Mouse (Mus musculus) heart, embryonic 13.5 days (tissue): ENCODE measurements around the gene Ptrh1. TPM values are rescaled to one million over a fixed set of nuclear protein-coding genes. Genes with fewer than 3 reads are reported as not detected.
A peak's percentile ranks its signal among the peaks of the same experiment; 100 is the strongest.

Experiments used
- ATAC-seq: fragments of 200-750 bp; cut with Nextera tagmentation; 2 replicates; pipeline ENCODE4 v1.8.0; 2017; ENCODE audit warnings: moderate TSS enrichment; ENCODE audit not compliant: insufficient number of reproducible peaks, low FRiP score, low TSS enrichment; ENCODE audit errors: extremely low read depth
- H3K27ac ChIP-seq: fragments of 300-500 bp; sonication (generic); replicated peaks from 2 replicates; pipeline ENCODE4 v1.5.1; 2015; ENCODE audit warnings: moderate library complexity, mild to moderate bottlenecking, inconsistent platforms
- H3K27me3 ChIP-seq: fragments of 300-500 bp; sonication (generic); replicated peaks from 2 replicates; pipeline ENCODE4 v1.6.1; 2015; ENCODE audit warnings: mild to moderate bottlenecking, inconsistent platforms
- H3K36me3 ChIP-seq: fragments of 300-500 bp; sonication (generic); 2 replicates; pipeline ENCODE4 v1.6.1; 2015; ENCODE audit warnings: mild to moderate bottlenecking, inconsistent platforms
- H3K4me1 ChIP-seq: fragments of 300-500 bp; sonication (generic); 2 replicates; pipeline ENCODE4 v1.6.1; 2015; ENCODE audit warnings: inconsistent platforms
- H3K4me2 ChIP-seq: fragments of 300-500 bp; sonication (generic); 2 replicates; pipeline ENCODE4 v1.6.1; 2015; ENCODE audit warnings: inconsistent platforms, mild to moderate bottlenecking, moderate library complexity
- H3K4me3 ChIP-seq: fragments of 300-500 bp; sonication (generic); 2 replicates; pipeline ENCODE4 v1.5.1; 2015; ENCODE audit warnings: moderate library complexity, mild to moderate bottlenecking, inconsistent platforms
- H3K9ac ChIP-seq: fragments of 300-500 bp; sonication (generic); 2 replicates; pipeline ENCODE4 v1.6.1; 2015; ENCODE audit warnings: inconsistent platforms, mild to moderate bottlenecking, moderate library complexity
- H3K9me3 ChIP-seq: fragments of 300-500 bp; sonication (generic); 2 replicates; pipeline ENCODE4 v1.6.1; 2016; ENCODE audit warnings: inconsistent platforms
- WGBS: fragments of 180-500 bp; shearing (Covaris S2); methylation state at CpG from one replicate; pipeline ENCODE4 v1.1.7; 2015; ENCODE audit warnings: mixed read lengths; 5-methylcytosine and 5-hydroxymethylcytosine counted together
- polyA plus RNA-seq: library from polyadenylated mRNA; unstranded; fragments of >200 nt; fragmentation: Nextera tagmentation; extraction: Ambion mirVana; gene quantifications from 2 replicates; pipeline ENCODE4 v1.2.1, GENCODE M21; 2015

Ptrh1 gene
- polyA plus RNA-seq, 1 experiment from 2014 or later = 3.9 TPM

GRCm38 (mm10) chr2:32824181-32824580 is 48.6 kb downstream of the Ptrh1 start:
- no peak overlapping the region for H3K27ac ChIP-seq
- ATAC-seq = no peak
- no peak overlapping the region for H3K4me3 ChIP-seq
- H3K9me3 ChIP-seq = no peaks in the 10 kb centered on the region
- no peak overlapping the region for H3K4me2 ChIP-seq
- H3K9ac ChIP-seq = 0 out of 2 replicates have a peak overlapping the region, but pooled peaks have one; percentile 14
- peaks cover 38% of the 10 kb centered on the region for H3K4me1 ChIP-seq
- WGBS = 59% methylated on average over 8 of the region's 8 CpGs
- H3K27me3 ChIP-seq = no peaks in the 10 kb centered on the region
- peaks cover 21% of the 10 kb centered on the region; the same call in 1 of the 2 replicates for H3K36me3 ChIP-seq

- no peak for ATAC-seq
- Histone ChIP-seq H3K27ac (no peak overlapping the region), H3K4me1 (peaks cover 44% of the 10 kb centered on the region), H3K4me2 (no peak overlapping the region), H3K9me3 (no peaks in the 10 kb centered on the region), H3K4me3 (no peak overlapping the region), H3K36me3 (peaks cover 18% of the 10 kb centered on the region; the same call in 1 of the 2 replicates), H3K9ac (no peak overlapping the region), H3K27me3 (no peaks in the 10 kb centered on the region)
- WGBS = 86% methylated on average over 1 of the region's 1 CpGs
These were observed 49.2 kb downstream of the Ptrh1 start for GRCm38 (mm10) chr2:32824778-32825177.

DNA sequence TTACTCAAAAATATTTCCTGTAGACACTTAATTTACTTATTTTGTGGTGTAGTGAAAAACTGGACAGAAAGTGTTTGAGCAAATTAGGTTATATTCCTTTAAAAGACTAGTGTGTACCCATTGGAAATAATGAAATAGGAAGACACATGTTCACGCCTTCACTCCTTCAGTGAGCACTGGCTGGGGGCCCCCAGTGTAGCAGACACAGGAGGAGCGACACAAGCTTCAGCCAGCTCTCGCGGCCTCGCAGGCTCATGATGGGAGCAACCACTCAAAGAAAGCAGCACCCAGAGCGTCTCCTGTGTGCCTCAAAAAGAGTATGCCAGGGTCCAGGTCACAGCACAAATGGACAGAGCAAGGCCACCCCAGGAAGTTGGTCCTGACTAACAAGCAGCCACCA is 50.2 kb downstream of the Ptrh1 start:
- Histone ChIP-seq H3K4me1 (peaks cover 48% of the 10 kb centered on the region), H3K36me3 (peaks cover 9% of the 10 kb centered on the region; the same call in 1 of the 2 replicates), H3K4me2 (no peak overlapping the region), H3K27me3 (no peaks in the 10 kb centered on the region), H3K27ac (no peak overlapping the region), H3K9ac (no peak overlapping the region), H3K4me3 (no peak overlapping the region), H3K9me3 (no peaks in the 10 kb centered on the region)
- 74% methylated on average over 6 of the region's 6 CpGs for WGBS
- no peak for ATAC-seq

Other genes starting within 250 kb of the Ptrh1 start
- gene Fam102a, start 240.5 kb upstream of the Ptrh1 start, polyA plus RNA-seq = 5.4 and 5.7 TPM in 2 replicates
- gene Dpm2, start 204.9 kb upstream of the Ptrh1 start, polyA plus RNA-seq = 72.9 and 81.4 TPM in 2 replicates
- gene Pip5kl1, start 201.0 kb upstream of the Ptrh1 start, polyA plus RNA-seq = 0.36 TPM in 1 of 2 replicates, not detected in the other
- gene 9430097D07Rik, start 200.1 kb upstream of the Ptrh1 start, polyA plus RNA-seq = 0.21 TPM in 1 of 2 replicates, not detected in the other
- 37.6 and 38.7 TPM in 2 replicates for gene St6galnac4, start 188.7 kb upstream of the Ptrh1 start, polyA plus RNA-seq
- 24.8 and 29.1 TPM in 2 replicates for gene St6galnac6, start 176.1 kb upstream of the Ptrh1 start, polyA plus RNA-seq
- 302 and 318 TPM in 2 replicates for gene Ak1, start 154.0 kb upstream of the Ptrh1 start, polyA plus RNA-seq
- 148 and 155 TPM in 2 replicates for gene Eng, start 129.2 kb upstream of the Ptrh1 start, polyA plus RNA-seq
- gene Fpgs, start 71.6 kb upstream of the Ptrh1 start, polyA plus RNA-seq = 19.0 and 21.3 TPM in 2 replicates
- gene Cdk9, start 62.7 kb upstream of the Ptrh1 start, polyA plus RNA-seq = 60.0 and 63.2 TPM in 2 replicates
- 33.0 and 34.1 TPM in 2 replicates for gene Sh2d3c, start 54.7 kb upstream of the Ptrh1 start, polyA plus RNA-seq
- gene 6330409D20Rik, start 34.8 kb upstream of the Ptrh1 start, polyA plus RNA-seq = 0.18 and 0.28 TPM in 2 replicates
- gene Tor2a, start 18.6 kb upstream of the Ptrh1 start, polyA plus RNA-seq = 37.0 and 40.0 TPM in 2 replicates
- gene Ttc16, start 153 bp upstream of the Ptrh1 start, polyA plus RNA-seq = 0.11 and 0.17 TPM in 2 replicates
- 0.20 and 0.45 TPM in 2 replicates for gene Cfap157, start 8.6 kb downstream of the Ptrh1 start, polyA plus RNA-seq
- gene Stxbp1, start 71.5 kb downstream of the Ptrh1 start, polyA plus RNA-seq = 23.6 and 24.8 TPM in 2 replicates
- gene Fam129b, start 100.3 kb downstream of the Ptrh1 start, polyA plus RNA-seq = 46.4 and 47.1 TPM in 2 replicates
- 108 and 112 TPM in 2 replicates for gene Rpl12, start 185.8 kb downstream of the Ptrh1 start, polyA plus RNA-seq
- gene Lrsam1, start 185.8 kb downstream of the Ptrh1 start, polyA plus RNA-seq = 8.1 and 9.6 TPM in 2 replicates
- 18.6 and 19.0 TPM in 2 replicates for gene Slc2a8, start 206.3 kb downstream of the Ptrh1 start, polyA plus RNA-seq